Mouse (Mus musculus) monocyte, adult 59 days (primary cell): ENCODE results near the gene I0C0044D17Rik. TPM values are rescaled to one million over a fixed set of nuclear protein-coding genes. Genes with fewer than 3 reads are reported as not detected.

Source experiments
- total RNA-seq, 2 experiments: library from RNA; stranded (reverse); gene quantifications; one replicate each; pipeline ENCODE4 v1.2.4; 2023

I0C0044D17Rik gene
- not detected for total RNA-seq

DNA sequence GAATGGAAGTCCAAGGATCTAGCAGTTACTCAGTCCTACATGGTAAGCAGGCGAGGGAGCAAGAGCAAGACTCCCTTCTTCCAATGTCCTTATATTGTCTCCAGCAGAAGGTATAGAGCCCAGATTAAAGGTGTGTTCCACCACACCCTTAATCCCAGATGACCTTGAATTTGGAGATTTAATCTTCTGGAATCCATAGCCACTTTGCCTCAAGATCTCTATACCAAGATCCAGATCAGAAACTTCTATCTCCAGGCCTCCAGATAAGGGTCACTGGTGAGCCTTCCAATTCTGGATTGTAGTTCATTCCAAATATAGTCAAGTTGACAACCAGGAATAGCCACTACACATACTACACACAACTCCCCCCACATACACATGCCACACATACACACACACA is at the start of gene I0C0044D17Rik:
Gene I0C0044D17Rik (minus strand): TSS at position 101 of the 400 bp plus-strand sequence.

DNA sequence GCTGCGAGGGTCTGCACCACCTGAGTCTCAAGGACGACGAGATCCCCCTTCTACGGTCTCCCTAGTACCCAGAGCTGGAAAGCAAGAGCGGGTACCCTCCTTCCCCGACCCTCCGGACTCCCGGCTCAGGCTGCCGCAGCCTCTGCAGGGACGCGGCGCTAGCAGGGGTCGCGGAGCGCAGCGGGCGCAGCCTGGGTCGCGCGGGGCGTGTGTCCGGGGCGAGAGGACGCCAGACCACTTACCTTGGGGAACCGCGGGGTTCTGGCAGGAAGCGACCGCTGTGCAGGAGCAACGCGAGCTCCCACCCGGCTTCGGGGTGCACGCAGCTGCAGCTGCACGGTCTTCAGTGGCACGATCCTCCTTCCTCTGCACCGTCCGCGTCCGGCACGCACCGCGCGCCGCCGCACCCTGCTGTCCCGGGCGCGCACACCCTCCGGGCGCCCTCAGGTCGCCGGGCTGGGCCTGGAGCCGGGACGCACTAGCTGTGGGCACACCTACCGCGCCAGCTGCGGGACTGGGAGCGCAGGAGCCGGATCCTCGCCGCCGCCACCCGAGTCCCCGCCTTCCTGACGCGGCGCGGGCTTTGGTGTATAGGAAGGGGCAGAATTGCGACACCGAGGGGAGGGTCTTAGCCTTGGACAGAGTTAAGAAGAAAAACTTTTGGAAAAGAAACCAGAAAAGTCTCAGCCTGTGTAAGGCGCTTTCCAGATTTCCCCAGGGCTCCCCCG is 6.3 kb downstream of the I0C0044D17Rik start, which contains the start of gene Kank4:
Gene Kank4 (minus strand): TSS at position 354 of the 728 bp plus-strand sequence.

Other genes starting within 250 kb of the I0C0044D17Rik start
- not detected for gene L1td1, start 97.1 kb downstream of the I0C0044D17Rik start, total RNA-seq
- gene Kank4, start 6.3 kb downstream of the I0C0044D17Rik start, total RNA-seq = not detected
- 10 to 100 TPM; 39.2 to 41.0 TPM for gene Usp1, start 100.0 kb upstream of the I0C0044D17Rik start, total RNA-seq
- 1 to 10 TPM; 1.0 to 1.1 TPM for gene Angptl3, start 207.1 kb upstream of the I0C0044D17Rik start, total RNA-seq